Mouse (Mus musculus) midbrain, embryonic 14.5 days (tissue): ENCODE data around the gene Agfg1. TPM values are rescaled to one million over a fixed set of nuclear protein-coding genes. Genes with fewer than 3 reads are reported as not detected.

Experiments used
- ATAC-seq: fragments of 200-750 bp; cut with Nextera tagmentation; 2 replicates; pipeline ENCODE4 v1.8.0; 2017; ENCODE audit warnings: moderate number of reproducible peaks, moderate library complexity; ENCODE audit not compliant: low FRiP score, low TSS enrichment
- DNase-seq: peaks from one replicate; pipeline ENCODE4 v3.0.0-alpha.2; 2015
- H3K27ac ChIP-seq: fragments of 300-500 bp; sonication (generic); replicated peaks from 2 replicates; pipeline ENCODE4 v1.5.1; 2014; ENCODE audit warnings: mild to moderate bottlenecking, low read depth, low read length, moderate library complexity
- H3K27me3 ChIP-seq: fragments of 300-500 bp; sonication (generic); 2 replicates; pipeline ENCODE4 v1.6.1; 2014; ENCODE audit warnings: low read length, control low read depth, mixed read lengths; ENCODE audit not compliant: control insufficient read depth, insufficient read depth
- H3K36me3 ChIP-seq: fragments of 300-500 bp; sonication (generic); 2 replicates; pipeline ENCODE4 v1.6.1; 2014; ENCODE audit warnings: low read length, control low read depth; ENCODE audit not compliant: control insufficient read depth, insufficient read depth
- H3K4me1 ChIP-seq: fragments of 300-500 bp; sonication (generic); 2 replicates; pipeline ENCODE4 v1.6.1; 2014; ENCODE audit warnings: mild to moderate bottlenecking, antibody characterized with exemption, low read length, control low read depth; ENCODE audit not compliant: control insufficient read depth, insufficient read depth
- H3K4me2 ChIP-seq: fragments of 300-500 bp; sonication (generic); 2 replicates; pipeline ENCODE4 v1.6.1; 2014; ENCODE audit warnings: mild to moderate bottlenecking, low read length, moderate library complexity
- H3K4me3 ChIP-seq: fragments of 300-500 bp; sonication (generic); replicated peaks from 2 replicates; pipeline ENCODE4 v1.5.1; 2014; ENCODE audit warnings: low read depth, low read length
- H3K9ac ChIP-seq: fragments of 300-500 bp; sonication (generic); replicated peaks from 2 replicates; pipeline ENCODE4 v1.6.1; 2014; ENCODE audit warnings: mild to moderate bottlenecking, low read length, moderate library complexity
- H3K9me3 ChIP-seq: fragments of 300-500 bp; sonication (generic); 2 replicates; pipeline ENCODE4 v1.6.1; 2016; ENCODE audit warnings: low read length, control low read depth, mixed read lengths; ENCODE audit not compliant: control insufficient read depth
- WGBS: fragments of 180-500 bp; shearing (Covaris S2); extraction: QIAGEN DNeasy Blood & Tissue Kit; methylation state at CpG from one replicate; pipeline ENCODE4 v1.1.7; 2014; 5-methylcytosine and 5-hydroxymethylcytosine counted together
- polyA plus RNA-seq: library from polyadenylated mRNA; unstranded; fragments of >200 nt; fragmentation: Nextera tagmentation; extraction: Ambion mirVana; gene quantifications from 2 replicates; pipeline ENCODE4 v1.2.1, GENCODE M21; 2014

Agfg1 gene
- polyA plus RNA-seq, 1 experiment from 2014 or later, result 43.7 TPM

DNA sequence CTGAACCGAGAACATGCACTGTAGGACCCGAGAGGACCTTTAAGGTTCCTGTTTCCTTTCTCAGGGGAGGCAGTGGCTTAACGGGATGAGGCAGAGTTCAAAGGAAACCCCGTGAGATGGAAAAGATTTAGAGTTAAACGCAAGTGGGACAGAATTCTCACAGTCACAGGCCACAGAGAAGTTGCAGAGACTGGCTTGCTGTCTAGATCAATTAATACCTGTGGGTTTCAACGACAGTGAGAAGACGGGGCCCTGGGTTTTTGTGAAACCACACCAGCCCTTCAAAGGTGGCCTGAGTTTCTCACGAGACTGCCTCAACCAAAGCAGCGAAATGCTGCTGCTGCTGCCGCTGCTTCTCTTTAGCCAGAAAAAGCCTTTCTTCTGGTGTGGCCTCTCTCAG lies 19.9 kb upstream of the Agfg1 start:
- Histone ChIP-seq H3K9me3 (no peaks in the 10 kb centered on the region), H3K4me2 (no peak overlapping the region), H3K27ac (no peak overlapping the region), H3K36me3 (no peaks in the 10 kb centered on the region), H3K9ac (no peak overlapping the region), H3K4me3 (no peak overlapping the region), H3K4me1 (no peaks in the 10 kb centered on the region), H3K27me3 (no peaks in the 10 kb centered on the region)
- ATAC-seq (no peak), DNase-seq (no peak)
- 63% methylated on average over 10 of the region's 10 CpGs for WGBS

GRCm38 (mm10) chr1:82820179-82820578 lies 19.1 kb upstream of the Agfg1 start:
- DNase-seq, result no peak
- 76% methylated on average over 15 of the region's 15 CpGs for WGBS

GRCm38 (mm10) chr1:82820626-82821186 lies 18.6 kb upstream of the Agfg1 start:
- ATAC-seq (no peak), DNase-seq (no peak)
- H3K4me2 ChIP-seq, result no peak overlapping the region
- no peak overlapping the region for H3K27ac ChIP-seq
- no peaks in the 10 kb centered on the region for H3K4me1 ChIP-seq
- no peaks in the 10 kb centered on the region for H3K36me3 ChIP-seq
- no peak overlapping the region for H3K9ac ChIP-seq
- 82% methylated on average over 3 of the region's 3 CpGs for WGBS
- H3K4me3 ChIP-seq, result no peak overlapping the region
- no peaks in the 10 kb centered on the region for H3K27me3 ChIP-seq
- H3K9me3 ChIP-seq, result no peaks in the 10 kb centered on the region

More at GRCm38 (mm10) chr1:82820179-82820578, 19.1 kb upstream of the Agfg1 start:
- ATAC-seq, result no peak
- no peak overlapping the region for H3K4me2 ChIP-seq
- no peak overlapping the region for H3K9ac ChIP-seq
- no peaks in the 10 kb centered on the region for H3K27me3 ChIP-seq
- H3K4me3 ChIP-seq, result no peak overlapping the region
- H3K4me1 ChIP-seq, result no peaks in the 10 kb centered on the region
- no peaks in the 10 kb centered on the region for H3K9me3 ChIP-seq
- H3K27ac ChIP-seq, result no peak overlapping the region
- no peaks in the 10 kb centered on the region for H3K36me3 ChIP-seq

DNA sequence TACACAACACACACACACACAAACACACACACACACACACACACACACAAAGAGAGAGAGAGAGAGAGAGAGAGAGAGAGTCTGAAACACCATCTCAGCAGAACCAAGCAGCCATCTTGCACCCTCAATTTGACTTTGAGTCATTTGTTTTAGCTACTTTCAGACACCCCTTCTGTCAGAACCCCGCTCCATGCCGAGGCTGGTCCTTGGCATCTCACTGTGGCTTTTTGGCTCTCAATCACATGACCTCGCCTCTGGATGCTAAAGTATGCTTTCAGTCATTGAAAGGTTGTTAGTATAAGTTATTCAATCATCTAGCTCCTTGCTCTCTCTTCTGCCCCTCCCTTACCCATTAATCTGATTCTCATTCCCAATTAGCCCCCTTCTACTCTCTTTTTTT lies 17.4 kb upstream of the Agfg1 start:
- H3K4me3 ChIP-seq, result no peak overlapping the region
- no peaks in the 10 kb centered on the region for H3K4me1 ChIP-seq
- H3K27ac ChIP-seq, result no peak overlapping the region
- H3K36me3 ChIP-seq, result no peaks in the 10 kb centered on the region
- no peak overlapping the region for H3K9ac ChIP-seq
- H3K4me2 ChIP-seq, result no peak overlapping the region
- WGBS, result 92% methylated on average over 3 of the region's 3 CpGs
- ATAC-seq (no peak), DNase-seq (no peak)
- no peaks in the 10 kb centered on the region for H3K9me3 ChIP-seq
- no peaks in the 10 kb centered on the region for H3K27me3 ChIP-seq

GRCm38 (mm10) chr1:82824147-82824546 lies 15.1 kb upstream of the Agfg1 start:
- DNase-seq (no peak), ATAC-seq (no peak)
- 82% methylated on average over 6 of the region's 6 CpGs for WGBS
- H3K4me1 ChIP-seq, result no peaks in the 10 kb centered on the region
- H3K9ac ChIP-seq, result no peak overlapping the region
- no peak overlapping the region for H3K4me2 ChIP-seq
- no peak overlapping the region for H3K27ac ChIP-seq
- H3K27me3 ChIP-seq, result no peaks in the 10 kb centered on the region
- H3K36me3 ChIP-seq, result no peaks in the 10 kb centered on the region
- no peaks in the 10 kb centered on the region for H3K9me3 ChIP-seq
- no peak overlapping the region for H3K4me3 ChIP-seq

GRCm38 (mm10) chr1:82825256-82825655 lies 14.0 kb upstream of the Agfg1 start:
- H3K4me3 ChIP-seq, result no peak overlapping the region
- no peaks in the 10 kb centered on the region for H3K27me3 ChIP-seq
- no peak overlapping the region for H3K9ac ChIP-seq
- H3K4me1 ChIP-seq, result no peaks in the 10 kb centered on the region
- H3K27ac ChIP-seq, result no peak overlapping the region
- no peaks in the 10 kb centered on the region for H3K36me3 ChIP-seq
- no peaks in the 10 kb centered on the region for H3K9me3 ChIP-seq
- no peak for DNase-seq
- 85% methylated on average over 2 of the region's 2 CpGs for WGBS
- no peak for ATAC-seq
- no peak overlapping the region for H3K4me2 ChIP-seq

- 92% methylated on average over 7 of the region's 7 CpGs for WGBS
- H3K9me3 ChIP-seq, result no peaks in the 10 kb centered on the region
- no peak overlapping the region for H3K4me2 ChIP-seq
- no peaks in the 10 kb centered on the region for H3K36me3 ChIP-seq
- H3K9ac ChIP-seq, result no peak overlapping the region
- no peak for ATAC-seq
- DNase-seq, result no peak
- H3K27ac ChIP-seq, result no peak overlapping the region
- no peak overlapping the region for H3K4me3 ChIP-seq
- no peaks in the 10 kb centered on the region for H3K4me1 ChIP-seq
- no peaks in the 10 kb centered on the region for H3K27me3 ChIP-seq
Measured at GRCm38 (mm10) chr1:82825783-82826182, 13.5 kb upstream of the Agfg1 start.

DNA sequence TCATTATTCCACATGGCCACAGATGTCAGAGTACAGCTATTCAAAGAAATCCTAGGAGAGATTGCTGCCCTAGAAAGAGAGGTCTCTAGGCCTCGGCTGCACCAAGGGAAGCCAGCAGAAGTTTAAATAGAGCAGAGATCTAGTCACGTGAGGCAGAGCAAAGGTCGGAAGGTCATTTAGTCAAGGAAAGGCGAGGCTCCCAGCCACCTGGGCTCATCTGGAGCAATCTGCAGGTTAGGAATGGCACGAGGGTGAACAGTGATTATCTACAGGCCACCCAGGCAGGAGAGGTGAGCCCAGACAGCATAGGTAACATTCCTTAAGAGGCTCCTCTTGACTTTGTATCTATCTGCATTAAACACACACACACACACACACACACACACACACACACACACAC lies 12.4 kb upstream of the Agfg1 start:
- 51% methylated on average over 5 of the region's 5 CpGs for WGBS
- no peak overlapping the region for H3K9ac ChIP-seq
- no peak overlapping the region for H3K4me3 ChIP-seq
- no peak overlapping the region for H3K4me2 ChIP-seq
- no peaks in the 10 kb centered on the region for H3K36me3 ChIP-seq
- H3K4me1 ChIP-seq, result no peaks in the 10 kb centered on the region
- ATAC-seq (no peak), DNase-seq (no peak)
- H3K9me3 ChIP-seq, result no peaks in the 10 kb centered on the region
- no peaks in the 10 kb centered on the region for H3K27me3 ChIP-seq
- no peak overlapping the region for H3K27ac ChIP-seq

GRCm38 (mm10) chr1:82830771-82831170 lies 8.5 kb upstream of the Agfg1 start:
- H3K4me1 ChIP-seq, result no peaks in the 10 kb centered on the region
- no peak overlapping the region for H3K4me3 ChIP-seq
- no peaks in the 10 kb centered on the region for H3K27me3 ChIP-seq
- ATAC-seq (no peak), DNase-seq (no peak)
- no peaks in the 10 kb centered on the region for H3K9me3 ChIP-seq
- H3K9ac ChIP-seq, result no peak overlapping the region
- H3K27ac ChIP-seq, result no peak overlapping the region
- H3K4me2 ChIP-seq, result no peak overlapping the region
- WGBS, result 87% methylated on average over 1 of the region's 1 CpGs
- H3K36me3 ChIP-seq, result no peaks in the 10 kb centered on the region
